Mouse (Mus musculus): ENCODE measurements around the gene Foxf1. TPM values are rescaled to one million over a fixed set of nuclear protein-coding genes. Genes with fewer than 3 reads are reported as not detected.
A peak's percentile ranks its signal among the peaks of the same experiment; 100 is the strongest.

Foxf1 gene
- total RNA-seq, 2 experiments from 2014 or later, result not detected

GRCm38 (mm10) chr8:121081398-121081797 is 2.8 kb upstream of the Foxf1 start:
- no peak for ATAC-seq (replicated peaks; ENCODE audit: low FRiP score, poor library complexity, severe bottlenecking)

GRCm38 (mm10) chr8:121082218-121083092 is 1.7 kb upstream of the Foxf1 start:
- ATAC-seq (replicated peaks; ENCODE audit: low FRiP score, poor library complexity, severe bottlenecking), result no peak

- no peak for ATAC-seq (replicated peaks; ENCODE audit: low FRiP score, poor library complexity, severe bottlenecking)
These were observed 872 bp upstream of the Foxf1 start for GRCm38 (mm10) chr8:121083093-121083935.

- no peak for ATAC-seq (replicated peaks; ENCODE audit: low FRiP score, poor library complexity, severe bottlenecking)
These were observed 313 bp upstream of the Foxf1 start for GRCm38 (mm10) chr8:121083936-121084209.

- ATAC-seq (replicated peaks; ENCODE audit: low FRiP score, poor library complexity, severe bottlenecking), result no peak
These were observed 825 bp downstream of the Foxf1 start for GRCm38 (mm10) chr8:121085011-121085410.

GRCm38 (mm10) chr8:121085561-121085960 is 1.4 kb downstream of the Foxf1 start:
- ATAC-seq (replicated peaks; ENCODE audit: low FRiP score, poor library complexity, severe bottlenecking), result no peak

- no peak for ATAC-seq (replicated peaks; ENCODE audit: low FRiP score, poor library complexity, severe bottlenecking)
These were observed 2.1 kb downstream of the Foxf1 start for GRCm38 (mm10) chr8:121086004-121086900.

- no peak for ATAC-seq (replicated peaks; ENCODE audit: low FRiP score, poor library complexity, severe bottlenecking)
These were observed 4.1 kb downstream of the Foxf1 start for GRCm38 (mm10) chr8:121088281-121088680.

- no peak for ATAC-seq (replicated peaks; ENCODE audit: low FRiP score, poor library complexity, severe bottlenecking)
These were observed 4.9 kb downstream of the Foxf1 start for GRCm38 (mm10) chr8:121088871-121089630.

- no peak for ATAC-seq (replicated peaks; ENCODE audit: low FRiP score, poor library complexity, severe bottlenecking)
These were observed 5.6 kb downstream of the Foxf1 start for GRCm38 (mm10) chr8:121089631-121090380.

GRCm38 (mm10) chr8:121090716-121091115 is 6.5 kb downstream of the Foxf1 start:
- ATAC-seq (replicated peaks; ENCODE audit: low FRiP score, poor library complexity, severe bottlenecking), result no peak

GRCm38 (mm10) chr8:121092141-121092540 is 8.0 kb downstream of the Foxf1 start:
- no peak for ATAC-seq (replicated peaks; ENCODE audit: low FRiP score, poor library complexity, severe bottlenecking)

- no peak for ATAC-seq (replicated peaks; ENCODE audit: low FRiP score, poor library complexity, severe bottlenecking)
These were observed 8.4 kb downstream of the Foxf1 start for GRCm38 (mm10) chr8:121092627-121093026.

- no peak for ATAC-seq (replicated peaks; ENCODE audit: low FRiP score, poor library complexity, severe bottlenecking)
These were observed 9.3 kb downstream of the Foxf1 start for GRCm38 (mm10) chr8:121093496-121093895.

GRCm38 (mm10) chr8:121104049-121104818 is 20.0 kb downstream of the Foxf1 start:
- ATAC-seq (replicated peaks; ENCODE audit: low FRiP score, poor library complexity, severe bottlenecking), result 0 out of 2 replicates have a peak, but pooled peaks have one; percentile 53

GRCm38 (mm10) chr8:121107668-121108656 is 23.8 kb downstream of the Foxf1 start, which contains the start of gene Mthfsd:
Mthfsd (minus strand) TSS chr8:121108392.
- ATAC-seq (replicated peaks; ENCODE audit: low FRiP score, poor library complexity, severe bottlenecking), result peak; percentile 95

GRCm38 (mm10) chr8:121108657-121109056 is 24.5 kb downstream of the Foxf1 start:
- ATAC-seq (replicated peaks; ENCODE audit: low FRiP score, poor library complexity, severe bottlenecking), result no peak

All from erythroid progenitor cell, adult 5-6 weeks (primary cell).